Mouse (Mus musculus): ENCODE measurements around the gene Ehd3.
"Not testable (repeated sequence)": the region's sequence is repeated elsewhere in the genome, so short reads cannot be mapped to it uniquely, and the experiment has no call there.

DNA sequence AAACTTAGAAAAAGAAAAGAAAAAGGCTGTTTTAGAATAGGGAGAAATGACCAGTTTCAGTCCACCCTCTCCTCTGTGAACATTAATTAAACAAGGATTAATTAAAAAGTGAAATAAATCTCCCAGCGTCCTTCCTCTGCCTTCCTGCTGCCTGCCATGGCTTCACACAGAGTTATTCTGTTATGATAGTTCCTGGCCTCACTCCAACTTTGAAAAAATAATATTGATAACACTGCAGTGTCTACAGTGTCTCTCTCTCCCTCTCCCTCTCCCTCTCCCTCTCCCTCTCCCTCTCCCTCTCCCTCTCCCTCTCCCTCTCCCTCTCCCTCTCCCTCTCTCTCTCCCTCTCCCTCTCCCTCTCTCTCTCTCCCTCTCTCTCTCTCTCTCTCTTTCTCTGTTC, 35.9 kb downstream of the Ehd3 start:
- not testable (repeated sequence) for TF ChIP-seq GATA1 (IDR thresholded peaks at IDR 0.05; ENCODE audit: borderline replicate concordance, low read length); FLI1 (IDR thresholded peaks at IDR 0.05; ENCODE audit: low read length)
